Mouse (Mus musculus): ENCODE measurements at regions not wholly inside any gene's neighbourhood (a gene's known extent, or its start where the extent isn't known, plus 50 kb on each side); places are given as distances from the start of the nearest gene placed in this dataset.

DNA sequence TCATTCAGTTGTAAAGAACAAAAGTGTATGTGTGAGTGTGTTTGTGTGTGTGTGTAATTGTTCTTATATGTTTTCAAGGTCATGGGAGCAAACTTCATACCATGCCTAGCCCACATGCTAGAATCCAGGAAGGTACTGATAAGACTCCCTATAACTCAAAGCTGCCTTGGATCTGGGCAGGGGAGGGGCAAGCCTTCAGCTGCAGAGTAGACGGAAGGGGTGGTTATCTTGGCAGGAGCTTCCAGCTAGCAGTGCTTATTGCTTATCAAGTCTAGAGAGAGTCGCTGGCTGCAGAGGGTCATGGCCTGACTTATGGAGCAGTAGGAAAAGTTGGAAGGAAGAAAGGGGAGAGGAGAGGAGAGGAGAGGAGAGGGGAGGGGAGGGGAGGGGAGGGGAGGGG lies 172.0 kb downstream of the Ajap1 start:
- TF ChIP-seq POLR2A (IDR thresholded peaks at IDR 0.05; ENCODE audit: borderline replicate concordance, control insufficient read depth, low read depth, low read length) (no peak), CTCF (IDR thresholded peaks at IDR 0.05; ENCODE audit: control insufficient read depth, insufficient read depth, low read length) (no peak)
